Mouse (Mus musculus) MEL (cell line): ENCODE data around the gene Rabgap1l.

ENCODE experiments used
- EP300 ChIP-seq, 2 experiments: IDR thresholded peaks; 2 replicates each; pipeline ENCODE4 v1.6.1; 2011; ENCODE audit warnings: improper control_type of control experiment in 2 of 2, low read length in 2 of 2, low read depth in 1 of 2, mild to moderate bottlenecking in 1 of 2
- POLR2A ChIP-seq, 2 experiments: IDR thresholded peaks; 2 replicates each; pipeline ENCODE4 v1.6.1; 2011 to 2012; ENCODE audit warnings: low read length in 2 of 2, mild to moderate bottlenecking in 2 of 2, control low read depth in 1 of 2, improper control_type of control experiment in 1 of 2, low read depth in 1 of 2, moderate library complexity in 1 of 2; ENCODE audit not compliant: control insufficient read depth in 1 of 2, insufficient read depth in 1 of 2, poor library complexity in 1 of 2
- USF2 ChIP-seq, 2 experiments: IDR thresholded peaks; 2 replicates each; pipeline ENCODE4 v1.6.1; 2011 to 2012; ENCODE audit warnings: improper control_type of control experiment in 2 of 2, low read length in 2 of 2, borderline replicate concordance in 1 of 2, inconsistent platforms in 1 of 2, low read depth in 1 of 2, mild to moderate bottlenecking in 1 of 2; ENCODE audit not compliant: insufficient read depth in 1 of 2

- TF ChIP-seq EP300 (IDR thresholded peaks at IDR 0.05; ENCODE audit: low read depth in 1 of 2, low read length in 2 of 2), result no peak
- no peak for TF ChIP-seq POLR2A (IDR thresholded peaks at IDR 0.05; ENCODE audit: control insufficient read depth in 1 of 2, insufficient read depth in 1 of 2, low read depth in 1 of 2, low read length in 2 of 2, poor library complexity in 1 of 2)
- TF ChIP-seq USF2 (IDR thresholded peaks at IDR 0.05; ENCODE audit: borderline replicate concordance in 1 of 2, insufficient read depth in 1 of 2, low read depth in 1 of 2, low read length in 2 of 2), result no peak
Measured at GRCm38 (mm10) chr1:160550636-160551035, 242.4 kb downstream of the Rabgap1l start.
